Mouse (Mus musculus) activated CD4-positive, CD25-positive, alpha-beta regulatory T cell, adult 4 months (primary cell): ENCODE results near the gene Il7r. TPM values are rescaled to one million over a fixed set of nuclear protein-coding genes. Genes with fewer than 3 reads are reported as not detected.
A peak's percentile ranks its signal among the peaks of the same experiment; 100 is the strongest.
"Not testable (repeated sequence)": the region's sequence is repeated elsewhere in the genome, so short reads cannot be mapped to it uniquely, and the experiment has no call there.

Source experiments
- ATAC-seq: one replicate; pipeline ENCODE4 v1.8.0; 2017
- polyA plus RNA-seq, 2 experiments: library from polyadenylated mRNA; unstranded; fragments of 100-300 nt; shearing (Covaris generic); gene quantifications; one replicate each; pipeline ENCODE4 v1.2.1; 2017

Il7r gene
- 100 to 1,000 TPM; 118 to 316 TPM for polyA plus RNA-seq

DNA sequence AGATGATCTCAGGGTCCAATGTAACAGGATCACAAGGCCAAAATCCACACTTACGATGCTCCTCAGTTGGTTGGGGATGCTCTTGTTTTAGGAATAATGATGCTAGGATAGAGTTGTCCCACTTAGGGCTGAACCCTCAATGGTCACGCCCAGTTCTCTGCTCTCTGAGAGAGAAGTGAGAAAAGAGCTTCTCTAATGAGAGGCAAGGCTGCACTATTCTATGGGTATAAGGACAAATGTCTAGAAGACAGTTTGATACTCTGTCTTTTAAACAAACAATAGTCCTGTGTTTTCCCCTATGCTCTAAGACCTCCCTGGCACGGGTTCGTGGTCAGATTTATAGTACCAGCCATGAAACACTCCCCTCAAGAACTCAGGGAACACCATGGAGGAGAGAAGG lies at the start of gene Il7r:
Gene Il7r (minus strand): TSS at position 101 of the 400 bp plus-strand sequence.
- ATAC-seq: no peak

DNA sequence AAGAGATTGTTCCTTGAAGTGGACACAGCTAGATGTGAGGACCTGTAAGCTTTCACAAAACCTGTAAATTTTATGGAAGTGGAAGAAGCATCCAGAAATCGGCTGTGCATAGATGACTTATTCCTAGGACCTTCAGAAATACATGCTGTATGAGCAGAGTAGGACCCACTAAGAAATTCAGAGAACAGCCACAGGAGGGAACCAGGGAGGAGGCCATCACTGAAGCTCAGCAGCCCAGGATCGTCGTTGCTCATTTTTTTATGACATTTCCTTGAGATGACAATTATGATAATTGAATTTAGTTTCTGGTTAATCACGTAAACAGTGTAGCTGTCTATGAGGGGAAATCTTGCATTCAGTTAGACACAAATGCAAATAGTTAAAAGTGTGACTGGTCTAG lies 47.3 kb upstream of the Il7r start:
- ATAC-seq: peak; percentile 36

DNA sequence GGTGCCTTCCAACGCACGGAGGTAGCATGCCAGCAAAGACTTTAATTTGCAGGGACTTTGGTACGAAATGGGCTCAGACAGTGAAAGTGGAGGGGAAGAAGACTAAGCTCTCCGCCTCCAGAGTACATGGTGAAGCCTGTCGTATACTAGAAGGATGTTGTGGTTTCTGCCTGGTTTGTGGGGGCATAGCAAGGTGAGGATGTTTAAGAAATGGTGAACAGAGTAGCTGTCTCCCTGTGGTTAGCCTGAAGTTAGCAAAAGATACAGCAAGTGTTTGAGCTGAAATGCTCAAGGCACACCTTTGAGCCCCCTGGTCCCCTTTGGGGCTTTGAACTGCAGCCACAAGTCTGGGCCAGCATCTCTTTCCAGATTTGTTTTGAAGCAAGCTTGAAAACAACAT lies 44.8 kb upstream of the Il7r start:
- peak; percentile 76 for ATAC-seq

DNA sequence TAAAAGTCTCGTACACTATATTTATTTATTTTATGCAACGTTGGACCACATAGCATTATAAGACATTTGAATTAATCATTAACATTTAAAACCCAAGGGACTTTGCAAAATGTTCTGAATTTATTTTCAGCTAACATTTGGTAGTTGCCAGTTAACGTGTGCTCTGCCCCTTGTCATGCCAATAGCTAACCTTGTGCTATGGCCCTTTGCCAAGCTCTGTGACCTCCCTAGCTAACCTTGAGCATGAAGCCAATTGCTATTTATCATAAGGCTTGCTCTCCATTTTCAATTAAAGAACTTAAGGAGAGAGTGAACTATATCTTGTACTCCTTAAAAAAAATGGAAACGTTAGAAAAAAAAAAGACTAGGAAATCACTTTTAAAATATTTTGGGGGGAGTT lies 43.4 kb upstream of the Il7r start:
- no peak for ATAC-seq

DNA sequence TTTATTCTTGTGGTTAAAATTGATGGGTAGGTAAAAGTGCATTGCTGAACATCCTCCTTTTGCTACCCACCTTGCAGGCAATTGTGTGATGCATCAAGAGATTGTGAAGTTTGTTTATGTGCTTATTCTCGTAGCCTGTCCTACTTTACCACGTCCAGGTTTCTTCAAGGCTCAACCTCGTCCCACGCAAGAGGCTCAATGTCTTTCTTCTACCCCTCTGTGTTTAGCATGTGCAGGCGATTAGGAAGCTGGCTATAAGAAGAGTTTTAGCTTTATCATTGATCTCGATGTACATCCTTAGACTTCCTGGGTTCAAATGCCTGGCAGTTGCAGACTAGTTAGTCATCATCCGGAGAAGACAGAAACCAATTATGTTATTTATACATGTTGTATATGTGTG lies 42.7 kb upstream of the Il7r start:
- ATAC-seq: peak; percentile 22

DNA sequence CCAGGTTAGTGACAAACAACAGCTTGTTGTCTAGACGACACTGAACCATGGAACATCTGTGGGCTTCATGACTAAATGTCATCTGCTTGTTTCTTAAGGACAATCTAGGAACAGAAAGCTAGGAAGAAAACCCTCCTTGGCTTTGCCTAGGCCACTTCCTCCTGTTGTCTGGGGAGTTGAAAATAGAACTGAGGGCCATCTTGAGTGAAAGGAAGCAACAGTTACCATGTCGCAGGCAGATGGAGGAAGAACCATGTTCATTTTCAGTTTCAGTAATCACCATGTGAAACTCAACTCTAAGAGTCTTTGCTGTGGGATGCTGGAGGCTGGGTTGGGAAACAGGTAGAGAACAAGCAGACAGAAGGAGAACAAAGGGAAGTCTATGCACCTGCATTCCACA lies 41.9 kb upstream of the Il7r start:
- no peak for ATAC-seq

DNA sequence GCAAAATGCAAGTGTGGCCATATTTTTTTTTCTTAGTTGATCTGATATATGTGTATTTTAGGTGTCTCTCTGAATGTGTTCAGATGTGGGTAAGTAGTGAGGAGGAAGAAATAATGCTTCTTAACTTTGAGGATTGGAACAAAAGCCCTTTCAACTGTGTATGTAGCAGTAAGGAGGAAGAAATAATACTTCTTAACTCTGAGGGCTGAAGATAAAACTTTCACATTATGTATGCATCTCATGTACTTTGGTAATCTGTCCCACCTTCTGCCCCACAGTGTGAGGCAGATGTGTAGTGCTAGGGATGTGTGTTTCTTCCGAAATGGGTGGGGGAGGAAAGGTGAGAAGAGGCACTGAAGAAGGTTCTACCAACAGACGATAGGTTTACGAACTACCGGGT lies 37.3 kb upstream of the Il7r start:
- ATAC-seq: no peak

DNA sequence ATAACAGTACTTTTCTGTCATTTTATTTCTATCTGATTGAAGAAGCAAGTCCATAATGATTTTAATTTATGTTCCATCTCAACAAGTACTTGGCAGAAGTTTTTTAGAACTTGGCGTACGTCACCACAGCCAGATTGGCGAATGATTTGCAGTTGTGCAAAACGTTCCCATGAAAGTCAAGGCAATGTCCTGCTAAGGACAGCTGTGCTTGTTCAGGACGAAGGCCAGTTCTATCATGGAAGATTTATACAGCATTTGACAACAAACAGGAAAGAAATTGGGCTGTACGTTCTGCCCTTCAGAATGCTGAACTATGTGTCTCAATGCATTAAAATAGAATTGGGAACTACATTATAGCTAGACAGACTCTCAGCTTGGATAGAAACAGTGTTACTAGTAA lies 35.4 kb upstream of the Il7r start:
- no peak for ATAC-seq

DNA sequence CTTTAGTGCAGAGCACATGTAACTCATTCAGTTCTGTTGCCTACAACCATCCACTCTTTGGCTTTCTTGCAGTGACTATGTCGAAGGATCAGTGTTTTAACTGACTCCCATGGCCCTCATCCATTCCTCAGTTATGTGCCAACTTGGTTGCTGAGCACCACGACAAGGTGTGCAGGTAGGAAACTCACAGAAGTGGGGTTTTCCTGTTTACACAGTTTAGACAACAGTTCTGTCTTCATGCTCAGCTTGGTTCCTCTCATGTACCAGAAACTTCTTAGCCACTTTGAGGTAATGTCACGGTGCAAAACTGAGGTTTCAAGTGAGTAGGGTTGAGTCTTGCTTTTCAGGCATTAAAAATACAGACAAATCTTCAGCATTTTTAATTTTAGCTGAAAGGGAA lies 34.2 kb upstream of the Il7r start:
- ATAC-seq: peak; percentile 69

DNA sequence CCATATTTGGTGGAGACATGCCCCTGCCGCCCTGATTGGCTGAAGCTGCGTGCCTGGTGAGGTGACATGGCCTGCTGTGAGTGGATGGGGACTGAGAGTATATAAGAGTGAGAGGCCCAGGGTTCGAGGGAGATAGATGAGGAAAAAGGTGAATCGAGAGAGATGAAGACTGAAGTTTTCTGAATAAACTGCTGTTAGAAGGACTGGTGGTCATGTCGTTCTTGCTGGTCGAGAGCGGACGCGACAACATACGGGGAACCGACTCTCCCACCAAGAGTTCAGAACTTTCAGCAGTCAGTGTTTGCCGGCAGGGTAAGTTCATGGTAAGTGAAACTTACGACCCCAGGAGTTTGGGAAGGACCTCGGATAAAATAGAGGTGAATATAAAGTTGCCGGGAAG lies 27.3 kb upstream of the Il7r start:
- not testable (repeated sequence) for ATAC-seq

DNA sequence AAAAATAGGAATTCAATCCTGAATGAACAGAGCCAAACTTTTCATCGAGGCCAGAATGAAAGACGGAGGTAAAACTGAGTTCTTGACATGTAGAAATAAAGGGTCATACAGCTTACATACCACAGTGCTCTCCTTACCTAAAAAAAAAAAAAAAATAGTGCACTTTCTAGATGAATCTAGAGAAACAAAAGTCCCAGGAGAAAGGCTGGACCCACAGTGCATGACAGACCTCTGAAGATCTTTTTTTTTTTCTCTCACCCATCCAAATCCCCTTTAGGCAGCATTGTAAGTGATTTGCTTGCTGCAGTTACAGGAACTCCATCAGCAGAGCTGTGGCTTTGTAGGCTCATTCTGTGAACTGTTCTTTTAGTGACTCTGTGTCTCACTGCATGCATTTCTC lies 19.0 kb upstream of the Il7r start:
- no peak for ATAC-seq

DNA sequence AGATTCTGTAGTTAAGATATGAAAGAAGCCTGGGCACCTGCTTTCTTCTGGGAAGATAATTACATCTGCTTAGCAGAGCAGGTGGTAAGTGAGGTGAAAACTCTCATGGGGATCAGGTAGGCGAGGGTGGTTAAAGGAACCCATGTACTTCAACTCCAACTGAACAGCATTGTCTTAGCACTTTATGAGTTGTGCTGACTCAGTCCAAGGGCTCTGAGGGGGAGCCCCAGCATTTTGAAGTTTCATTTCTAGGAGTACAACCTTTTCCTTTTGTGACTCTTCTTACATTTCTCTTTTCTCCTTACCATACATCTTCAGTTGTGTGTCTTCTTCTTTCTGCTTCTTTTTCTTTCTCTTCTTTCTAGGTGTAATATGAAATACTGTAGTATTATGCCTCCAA lies 5.2 kb upstream of the Il7r start:
- peak; percentile 69 for ATAC-seq

DNA sequence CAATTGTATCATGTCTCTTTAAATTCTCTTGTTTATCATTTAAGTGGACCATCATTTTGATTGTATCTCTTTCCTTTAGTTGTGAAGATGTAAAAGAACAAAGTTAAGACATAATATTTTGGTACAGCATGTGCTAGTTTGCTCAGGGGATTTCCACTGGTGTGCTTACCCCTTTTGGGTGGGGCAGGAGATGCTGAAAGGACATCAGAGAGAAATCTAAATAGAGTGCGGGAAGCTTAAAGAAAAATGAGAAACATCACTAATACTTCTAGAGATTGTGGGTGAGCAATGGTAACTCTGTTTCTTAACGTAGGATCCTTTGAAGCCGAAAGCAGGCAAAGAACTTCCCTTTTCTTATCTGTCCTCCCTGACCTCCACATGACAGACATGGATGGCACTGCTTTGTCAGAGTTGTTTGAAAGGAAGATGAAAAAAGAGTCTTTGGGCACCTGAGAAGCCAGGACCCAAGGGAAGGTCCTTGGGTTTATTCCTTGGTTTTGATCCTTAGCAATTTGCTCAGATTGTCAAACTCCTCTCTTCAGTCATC lies 3.5 kb upstream of the Il7r start:
- peak; percentile 72 for ATAC-seq

DNA sequence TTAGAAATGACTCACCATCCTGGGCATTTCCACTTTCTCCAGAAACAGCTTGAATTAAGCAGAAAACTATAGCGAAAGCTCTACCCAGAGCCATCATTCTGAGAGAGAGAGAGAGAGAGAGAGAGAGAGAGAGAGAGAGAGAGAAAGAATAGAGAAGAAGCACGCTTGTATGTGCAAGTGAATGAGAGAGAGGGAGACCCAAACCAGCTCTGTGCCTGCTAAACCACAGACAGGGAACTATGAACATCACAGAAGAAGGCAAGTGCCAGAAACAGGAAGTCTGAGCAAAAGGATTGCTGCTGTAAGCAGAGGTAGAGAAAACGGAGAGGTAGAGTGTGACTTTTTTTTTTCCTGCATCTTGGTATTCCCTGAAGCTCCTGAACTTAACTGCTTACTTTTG lies 330 bp downstream of the Il7r start:
- peak; percentile 38 for ATAC-seq

DNA sequence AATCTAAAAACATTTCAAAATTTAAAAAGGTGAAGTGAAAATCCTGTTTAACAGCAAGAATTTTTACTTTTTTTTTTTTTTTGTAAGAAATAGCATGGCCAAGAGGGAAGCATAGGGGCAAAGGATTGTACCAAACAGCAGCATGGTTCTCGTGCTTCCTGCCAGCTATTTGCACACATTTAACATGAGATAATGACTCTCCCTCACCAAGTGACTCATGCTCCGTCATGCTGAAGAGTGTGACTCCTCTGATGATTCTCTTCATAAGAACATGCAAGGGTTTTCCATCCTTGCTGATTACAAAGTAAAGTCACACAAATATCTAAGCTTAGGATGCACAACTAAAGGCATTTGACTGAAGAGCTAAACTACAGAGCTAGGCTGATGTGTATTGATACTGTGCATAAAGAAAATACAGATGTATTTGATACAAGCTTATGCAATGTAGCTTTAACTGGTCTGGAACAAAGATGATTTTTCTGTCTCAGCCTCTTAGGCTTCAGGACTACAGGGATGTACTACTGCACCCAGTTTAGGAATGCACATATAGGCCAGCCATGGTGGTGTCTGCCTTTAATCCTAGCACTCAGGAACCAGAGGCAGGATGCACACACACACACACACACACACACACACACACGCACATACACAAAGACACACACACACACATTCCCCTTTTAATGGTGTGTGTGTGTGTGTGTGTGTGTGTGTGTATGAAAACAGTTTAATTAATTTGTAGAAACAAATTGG lies 1.6 kb downstream of the Il7r start:
- peak; percentile 52 for ATAC-seq

DNA sequence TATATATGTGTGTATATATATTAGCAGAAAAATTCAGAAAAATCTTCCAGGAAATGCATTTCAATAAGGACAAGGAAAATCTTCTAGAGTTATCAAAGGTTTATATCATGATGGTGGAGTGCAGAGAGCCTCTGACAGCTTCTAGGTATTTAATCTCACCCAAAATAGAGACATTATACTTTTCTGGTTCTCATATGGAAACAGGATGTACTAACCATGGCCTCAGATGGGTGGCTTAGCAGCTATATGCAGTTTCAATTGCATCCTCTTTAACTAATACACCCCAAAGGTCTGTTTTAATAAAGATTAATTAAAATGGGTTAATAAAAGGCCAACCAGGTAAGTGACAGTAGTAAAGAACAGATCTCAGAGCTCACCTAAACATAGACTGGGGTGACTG lies 3.6 kb downstream of the Il7r start:
- peak; percentile 30 for ATAC-seq

DNA sequence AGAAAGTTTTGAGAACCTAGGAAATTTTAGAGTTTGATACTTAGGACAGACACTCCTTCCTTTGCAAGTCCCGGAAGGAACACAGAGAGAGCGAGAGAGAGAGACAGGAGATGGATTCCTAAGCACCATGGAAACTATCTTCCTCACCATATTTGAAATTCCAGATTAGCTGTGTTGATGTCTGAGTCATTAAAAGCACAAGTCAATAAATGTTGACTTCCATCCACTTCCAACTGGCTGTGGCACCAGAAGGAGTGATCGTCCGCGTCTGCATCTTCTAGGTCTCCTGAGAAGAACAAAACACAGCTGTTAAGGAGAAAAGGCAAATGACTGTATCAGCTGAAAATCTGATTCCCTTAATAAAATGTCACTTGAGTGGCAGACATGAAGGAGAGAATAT lies 5.1 kb downstream of the Il7r start:
- no peak for ATAC-seq

DNA sequence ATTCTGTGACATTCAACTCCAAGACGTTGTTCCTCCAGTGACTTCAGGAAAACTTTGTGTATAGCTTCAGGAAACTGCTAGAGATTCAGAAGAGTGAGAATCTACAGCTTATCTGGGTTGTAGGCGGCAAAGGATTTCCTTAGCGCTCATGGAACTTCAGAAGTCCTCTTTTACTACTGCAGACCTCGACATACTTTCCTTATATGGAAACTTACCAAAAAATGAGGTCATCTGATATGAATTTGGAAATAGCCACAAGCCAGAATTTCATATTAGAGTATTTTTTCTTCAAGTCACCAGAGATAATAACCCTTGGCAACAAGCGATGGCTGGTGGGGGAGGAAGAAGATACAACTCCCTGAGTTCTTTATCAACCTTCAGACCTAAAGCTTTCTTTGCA lies 6.0 kb downstream of the Il7r start:
- ATAC-seq: no peak

DNA sequence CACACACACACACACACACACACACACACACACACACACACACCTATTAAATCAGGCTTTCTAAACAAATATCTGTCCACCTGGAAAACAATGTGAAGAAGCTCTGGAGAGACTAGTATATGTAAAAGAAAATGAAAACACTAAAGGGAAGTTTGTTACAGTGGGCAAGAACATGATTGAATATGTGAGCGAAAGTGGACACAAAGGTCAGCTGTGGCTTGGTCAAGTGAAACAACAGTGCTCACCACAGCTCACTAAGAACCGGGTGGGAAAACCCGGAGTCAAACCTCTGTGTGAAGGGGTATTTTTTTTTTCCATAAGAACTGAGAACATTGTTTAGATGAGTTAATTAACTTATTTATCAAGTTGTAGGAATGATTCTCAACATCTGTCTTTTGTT lies 6.9 kb downstream of the Il7r start:
- no peak for ATAC-seq

DNA sequence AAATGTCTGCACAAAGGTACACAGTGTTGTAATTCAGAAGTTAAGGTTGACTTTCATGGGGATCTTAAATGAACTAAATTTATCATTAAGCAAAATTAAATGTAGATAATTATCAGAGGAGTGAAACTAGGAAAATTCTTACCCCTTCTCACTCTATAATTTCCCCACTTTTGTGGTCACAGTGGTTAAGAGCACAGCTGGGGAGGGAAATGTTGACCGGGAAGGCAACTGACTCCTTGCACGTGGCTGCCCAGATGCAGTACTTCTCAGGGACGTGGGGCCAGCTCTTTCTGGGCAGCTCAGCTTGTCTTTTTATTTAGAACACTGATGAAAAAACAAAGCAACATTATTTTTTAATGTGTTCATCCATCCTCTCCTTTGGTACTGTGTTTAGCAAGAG lies 37.9 kb downstream of the Il7r start:
- ATAC-seq: no peak

DNA sequence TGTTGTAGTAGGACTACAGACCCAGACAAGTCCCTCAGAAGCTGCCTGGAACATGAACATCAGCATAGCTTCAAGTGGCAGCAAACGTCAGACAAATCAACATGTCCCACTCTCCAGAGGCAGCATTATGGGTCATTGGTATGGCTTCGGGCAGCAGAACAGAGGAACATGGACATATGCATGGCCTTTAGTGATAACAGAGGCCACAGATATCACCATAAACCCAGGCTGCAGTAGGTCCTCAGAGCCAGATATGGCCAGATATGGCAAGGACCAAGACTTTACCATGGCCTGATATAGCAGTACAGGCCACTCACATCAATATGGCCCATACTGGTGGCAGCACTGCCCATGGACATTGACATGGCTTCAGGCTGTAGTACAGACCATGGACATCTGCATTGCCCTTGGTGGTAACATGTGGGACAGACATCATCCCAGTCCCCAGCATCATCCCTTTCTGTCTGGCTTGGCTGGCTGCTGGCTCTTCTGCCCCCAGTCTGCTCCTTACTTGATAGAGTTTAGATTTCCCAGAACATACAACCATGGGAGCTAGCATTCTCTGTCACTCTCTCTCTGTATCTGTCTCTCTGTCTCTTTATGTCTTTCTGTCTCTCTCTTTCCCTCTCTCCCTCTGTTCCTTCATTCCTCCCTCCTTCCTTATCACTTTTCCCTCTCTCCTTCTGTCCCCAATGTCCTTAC lies 40.4 kb downstream of the Il7r start:
- ATAC-seq: no peak

DNA sequence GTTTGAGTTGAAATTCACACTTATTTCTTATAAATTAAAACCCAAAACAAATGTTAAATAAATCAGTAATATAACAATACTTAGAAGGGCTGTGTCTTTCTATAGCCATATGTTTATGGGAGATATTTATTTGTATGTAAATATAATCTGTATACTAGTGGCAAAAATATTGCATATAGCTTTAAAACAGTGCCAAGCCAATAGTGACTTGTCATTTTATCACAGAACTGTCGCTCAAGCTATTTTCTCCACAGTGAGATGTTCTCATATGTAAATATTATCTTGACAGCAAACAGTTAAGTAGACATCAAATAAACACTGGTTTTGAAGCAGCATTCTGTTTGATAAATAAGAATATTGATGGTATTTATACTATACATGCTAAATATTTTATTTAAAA lies 56.8 kb downstream of the Il7r start:
- ATAC-seq: no peak

DNA sequence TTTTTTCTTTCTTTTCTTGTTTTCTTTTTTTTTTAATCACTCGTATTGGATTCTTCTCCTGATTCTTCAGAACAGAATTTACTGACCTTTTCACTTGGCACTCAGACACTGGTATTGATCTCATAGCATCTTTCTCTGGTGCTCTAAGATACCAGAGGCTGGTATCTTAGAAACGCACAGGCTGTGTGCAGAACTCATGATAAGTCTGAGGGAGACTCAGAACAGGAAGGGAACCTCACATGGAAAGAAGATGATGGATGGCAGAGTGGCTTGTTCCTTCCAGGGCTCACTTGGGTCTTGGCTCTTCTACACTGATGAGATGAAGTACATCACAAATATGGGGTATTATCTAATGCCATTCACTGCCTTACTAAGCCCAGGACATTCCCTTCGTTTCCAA lies 57.4 kb downstream of the Il7r start:
- ATAC-seq: no peak

DNA sequence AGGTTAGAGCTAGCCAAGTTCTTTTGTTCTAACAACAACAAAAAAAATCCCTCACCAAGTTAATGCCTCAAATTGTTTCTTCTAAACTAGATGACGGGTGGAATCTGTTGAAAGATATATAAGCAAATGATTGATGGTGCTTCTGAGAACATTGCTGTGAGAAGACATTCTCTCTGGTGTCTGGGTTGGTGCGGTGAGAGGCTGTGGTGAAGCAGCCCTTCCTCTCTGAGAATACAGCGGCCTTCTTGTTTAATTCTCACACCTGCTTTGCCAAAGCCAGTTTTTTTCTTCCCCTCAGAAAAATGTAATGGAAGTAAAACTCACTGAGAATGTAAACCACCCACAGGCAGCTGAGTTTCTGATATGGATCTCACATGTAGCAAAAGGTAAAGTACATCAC lies 57.8 kb downstream of the Il7r start:
- ATAC-seq: peak; percentile 54
